Mouse (Mus musculus) thymus, postnatal 4 days (tissue): ENCODE measurements at regions not wholly inside any gene's neighbourhood (a gene's known extent, or its start where the extent isn't known, plus 50 kb on each side); places are given as distances from the start of the nearest gene placed in this dataset.

Source experiments
- DNase-seq: peaks from one replicate; pipeline ENCODE4 v3.0.0; 2021

DNA sequence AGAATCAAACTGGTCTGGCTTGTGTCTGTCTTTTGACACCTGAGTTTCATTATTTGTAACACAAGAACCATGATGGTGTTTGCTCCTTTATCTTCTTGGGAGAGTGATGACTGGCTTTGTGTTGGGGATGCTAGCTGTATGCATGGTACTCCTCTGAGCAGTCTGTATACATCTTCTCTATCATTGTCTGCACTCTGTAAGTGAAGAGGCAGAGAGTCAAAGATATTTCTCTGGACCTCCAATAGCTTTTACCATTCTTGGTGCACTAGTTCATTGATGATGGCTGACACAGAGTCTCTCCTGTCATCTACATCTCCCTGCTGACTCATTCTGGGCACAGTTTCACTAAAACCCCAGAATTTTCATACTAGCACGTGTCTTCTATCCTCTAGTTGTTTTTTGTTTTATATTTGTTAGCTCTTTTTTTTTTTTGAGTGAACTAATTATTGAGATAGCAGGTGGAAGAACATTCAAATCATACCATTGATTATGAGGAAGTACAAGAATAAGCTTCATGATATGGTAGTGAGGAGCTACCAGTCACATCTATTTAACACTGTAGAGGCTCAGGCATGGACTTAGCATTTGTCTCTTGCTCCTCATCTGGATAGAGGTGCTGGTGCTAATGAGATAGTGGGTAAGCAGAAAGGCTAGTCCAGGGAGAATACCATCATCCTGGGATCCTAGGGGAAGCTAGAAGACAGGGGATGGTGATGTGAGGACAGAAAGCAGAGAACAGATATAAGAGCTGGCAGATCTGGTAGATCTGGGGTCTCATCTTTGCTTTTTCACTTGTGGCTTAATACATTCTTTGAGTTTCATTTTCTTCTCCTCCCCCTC, 1402.9 kb upstream of the A1bg start:
- DNase-seq: no peak

DNA sequence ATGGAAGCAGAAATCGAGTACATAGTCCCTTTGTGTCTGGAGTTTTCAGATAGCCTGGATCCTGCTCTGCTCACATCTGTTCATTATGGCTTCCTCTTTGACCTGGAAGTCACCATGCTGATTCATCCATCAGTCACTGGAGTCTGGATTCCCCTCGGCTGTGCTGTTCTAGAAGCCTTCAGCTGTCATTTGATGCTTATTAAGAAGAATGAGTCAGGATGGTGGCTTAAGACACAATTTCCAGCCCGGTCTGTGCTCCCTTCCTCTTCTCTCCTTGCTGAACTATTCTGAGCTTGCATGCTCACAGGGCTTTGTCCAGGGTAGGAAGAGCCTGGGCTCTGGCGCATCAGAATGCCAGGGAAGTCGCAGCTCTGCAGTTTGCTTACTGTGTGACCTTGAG, 1398.2 kb upstream of the A1bg start:
- no peak for DNase-seq

DNA sequence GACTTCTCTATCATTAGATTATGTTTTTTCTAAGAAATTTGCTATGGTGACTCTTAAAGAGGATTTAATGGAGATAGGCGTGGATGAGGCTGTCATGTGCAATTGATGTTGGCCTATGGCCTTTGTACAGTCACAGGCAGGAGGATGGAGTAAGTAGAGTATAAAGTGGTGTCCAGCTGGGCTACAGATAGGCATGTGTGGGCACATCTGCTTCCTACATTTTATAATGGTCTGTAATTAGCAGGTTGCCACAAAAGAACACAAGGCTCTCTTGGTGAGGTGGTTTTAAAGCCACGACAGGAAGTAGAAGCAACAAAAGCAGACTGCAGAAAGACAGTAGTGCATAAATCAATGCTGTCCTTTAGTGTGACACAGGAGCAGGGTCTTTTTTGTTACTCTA, 1391.6 kb upstream of the A1bg start:
- no peak for DNase-seq

DNA sequence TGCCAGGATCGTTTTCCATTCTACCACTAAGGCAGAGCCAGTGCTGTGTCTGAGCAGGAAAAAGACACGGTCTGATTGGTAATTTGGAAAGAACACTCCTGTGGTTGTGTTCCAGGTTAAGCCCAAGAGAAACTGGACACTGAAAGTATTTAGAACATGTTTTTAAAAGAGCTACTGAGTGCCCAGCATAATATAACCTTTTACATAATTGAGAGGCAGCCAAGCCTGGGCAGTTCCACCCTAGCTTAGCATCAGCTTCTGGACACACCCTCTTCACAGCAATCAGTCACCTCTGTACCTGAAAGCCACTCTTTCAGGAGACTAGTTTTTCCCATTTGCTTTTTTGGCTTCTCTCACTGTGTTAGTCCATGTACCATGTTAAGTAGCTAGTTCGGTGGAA, 1379.4 kb upstream of the A1bg start:
- DNase-seq: no peak

DNA sequence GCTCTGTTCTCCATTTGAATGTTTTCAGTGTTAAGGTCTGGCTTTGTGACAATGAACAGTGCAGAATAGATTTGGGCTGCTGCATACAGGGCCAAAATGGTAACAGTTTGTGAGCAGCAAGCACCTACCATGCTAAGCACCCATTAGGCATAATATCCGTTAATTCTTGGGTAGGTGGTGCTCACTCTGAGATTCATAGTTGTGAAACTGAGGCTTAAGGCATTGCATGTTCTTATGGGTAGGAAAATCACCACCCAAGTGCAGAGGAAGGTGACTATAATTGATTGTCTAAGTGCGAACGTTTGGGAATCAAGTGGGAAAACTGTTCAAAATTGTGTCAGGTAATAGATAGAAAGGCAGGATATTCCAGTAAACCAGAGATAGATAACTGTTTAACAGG, 1378.8 kb upstream of the A1bg start:
- DNase-seq: no peak

DNA sequence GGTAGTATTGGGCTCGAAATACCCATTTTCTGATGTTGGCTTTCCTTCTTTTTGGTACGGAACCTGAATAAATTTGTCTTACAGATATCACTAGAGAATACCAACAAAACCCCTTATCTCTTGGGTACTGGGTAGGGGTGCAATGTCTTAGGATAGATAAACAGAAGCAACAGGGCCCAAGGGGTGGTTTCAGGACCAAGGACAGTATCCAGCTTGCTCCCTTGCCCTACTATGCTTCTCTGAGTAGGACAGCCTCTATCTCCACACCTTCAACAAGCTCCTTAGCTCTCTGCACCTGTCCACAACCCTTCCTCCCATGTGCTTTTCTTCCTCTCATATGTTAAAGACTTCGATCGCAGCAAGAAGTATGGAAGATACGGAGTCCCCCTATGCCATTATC, 1374.3 kb upstream of the A1bg start:
- no peak for DNase-seq

DNA sequence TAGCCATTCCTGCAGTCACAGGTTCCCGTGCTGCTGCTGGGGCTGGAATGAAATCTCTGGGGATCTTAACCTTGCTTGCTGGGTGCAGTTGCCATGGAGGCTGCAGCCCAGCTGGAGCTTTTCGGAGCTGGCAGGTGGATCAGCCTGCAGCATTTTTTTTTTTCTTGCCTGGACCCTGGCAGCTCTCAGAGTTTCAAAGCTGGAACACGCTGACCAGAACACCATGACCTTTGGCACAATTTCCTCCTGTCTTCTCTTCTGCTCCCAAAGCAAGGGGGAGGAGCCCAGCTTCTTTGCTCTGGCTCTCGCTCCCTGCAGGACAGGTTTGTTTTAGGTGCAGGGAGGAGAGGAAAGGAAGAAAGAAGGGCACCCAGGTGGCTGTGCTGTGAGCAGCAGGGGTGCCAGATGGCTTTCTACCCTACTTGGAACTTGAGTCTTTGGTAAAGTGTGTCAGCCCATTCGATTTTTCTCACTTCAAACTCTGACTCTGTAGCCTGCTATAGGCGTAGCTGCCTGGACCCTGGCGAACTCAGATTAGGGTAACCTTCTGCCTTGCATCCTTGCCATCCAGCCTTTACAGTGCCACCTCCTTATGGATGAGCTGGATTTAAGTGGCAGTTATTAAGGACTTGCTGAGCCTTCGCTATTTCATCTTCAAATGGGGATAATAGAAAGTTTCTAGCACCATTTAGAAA, 1372.6 kb upstream of the A1bg start:
- peak; percentile 17 for DNase-seq

DNA sequence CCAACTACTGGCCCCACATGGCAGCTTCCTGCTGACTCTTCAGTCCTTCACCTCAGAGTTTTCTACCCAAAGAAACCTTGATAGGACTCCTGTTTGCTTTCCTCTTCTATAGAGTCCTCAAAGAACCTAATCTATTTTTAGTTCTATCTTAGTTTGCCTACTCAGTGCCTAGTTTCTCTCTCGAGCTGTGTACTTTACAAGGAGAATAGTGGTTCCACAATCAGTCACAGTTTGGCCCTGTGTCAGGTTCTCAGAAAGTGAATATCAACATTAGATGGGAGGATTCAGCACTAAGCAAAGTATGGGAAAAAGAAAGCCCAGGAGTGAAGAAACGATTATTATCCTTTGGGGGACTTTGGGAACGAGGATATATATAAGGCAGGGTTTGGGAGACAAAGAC, 1372.0 kb upstream of the A1bg start:
- DNase-seq: no peak

DNA sequence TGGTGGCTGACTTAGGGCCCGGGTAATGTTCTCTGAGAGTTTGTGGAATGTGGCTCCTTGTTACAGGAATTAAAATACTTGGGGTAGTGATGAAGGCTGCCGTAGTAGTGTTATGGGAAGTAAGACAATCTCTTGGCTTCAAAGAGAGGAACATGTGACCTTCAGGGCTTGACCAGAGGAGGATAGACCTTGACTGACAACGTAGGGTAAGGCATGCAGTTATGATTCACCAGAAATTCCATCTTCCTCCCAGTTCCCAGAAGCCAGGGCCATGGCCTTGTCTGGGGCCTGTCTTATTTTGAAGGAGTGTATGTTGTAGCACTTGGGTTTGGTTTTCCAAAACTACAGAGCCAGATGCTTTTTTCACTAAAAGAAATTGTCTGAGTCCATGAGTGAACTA, 1370.1 kb upstream of the A1bg start:
- no peak for DNase-seq

DNA sequence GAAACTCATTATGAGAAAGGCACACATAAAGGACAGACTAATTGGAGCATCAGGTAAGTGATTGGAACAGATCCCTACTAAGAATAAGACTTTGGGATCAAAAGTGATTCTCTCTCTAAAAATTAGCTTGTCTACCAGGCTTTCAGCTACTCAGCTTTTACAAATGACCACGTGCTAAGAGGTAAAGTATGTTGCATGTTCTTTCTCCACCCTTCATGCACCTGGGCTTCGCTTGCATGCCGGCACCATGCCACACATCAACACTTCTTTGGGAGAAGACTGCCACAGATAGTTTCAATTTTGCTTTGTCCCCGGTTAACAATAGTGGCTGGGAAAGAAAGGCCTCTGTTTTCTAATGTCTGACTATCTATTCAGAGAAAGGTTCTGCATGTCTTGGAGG, 1367.9 kb upstream of the A1bg start:
- no peak for DNase-seq

DNA sequence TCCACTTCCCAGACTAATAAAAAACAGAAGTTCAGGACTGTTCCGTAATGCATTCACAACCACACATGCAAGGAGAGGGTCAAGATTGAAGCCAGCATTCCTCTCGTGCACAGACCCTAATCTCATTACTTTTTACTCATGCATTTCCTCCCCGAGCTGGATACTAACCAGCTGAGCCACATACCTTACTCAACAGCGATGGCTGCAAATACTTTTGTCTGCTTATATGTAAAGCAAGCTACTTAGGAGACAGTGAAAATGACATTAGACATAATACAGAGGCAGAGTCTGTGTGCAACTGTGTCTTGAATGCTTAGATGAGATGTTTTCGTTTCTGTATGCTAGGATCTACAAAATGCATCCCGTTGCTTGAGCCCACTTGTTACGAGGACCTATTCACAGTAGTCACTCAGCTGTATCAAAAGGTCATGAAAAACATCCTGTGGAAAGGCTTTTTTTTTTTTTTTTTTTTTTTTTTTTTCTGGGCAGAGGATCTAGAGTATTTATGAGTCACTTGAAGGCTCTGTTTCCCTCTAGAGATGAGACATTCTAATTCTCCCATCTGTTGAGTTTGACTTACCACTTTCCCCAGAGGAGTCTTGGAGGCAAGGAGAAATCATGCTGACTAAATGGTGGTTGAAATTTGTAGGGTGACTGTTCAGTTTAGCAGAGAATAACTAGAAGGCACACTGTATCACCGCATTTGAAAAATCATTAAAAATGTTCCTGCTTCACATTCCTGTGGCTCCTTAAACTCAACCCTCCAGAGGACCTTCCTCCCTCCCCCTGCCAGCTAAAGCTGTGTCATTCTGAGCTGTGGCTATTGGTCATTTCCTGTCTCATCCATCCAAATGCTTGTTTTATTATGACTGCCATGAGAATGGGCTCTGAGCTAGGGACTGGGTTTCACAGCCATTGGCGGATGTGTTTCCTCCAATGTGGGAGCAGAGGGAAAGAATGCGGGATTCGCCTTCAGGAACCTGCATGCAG, 1364.1 kb upstream of the A1bg start:
- no peak for DNase-seq

DNA sequence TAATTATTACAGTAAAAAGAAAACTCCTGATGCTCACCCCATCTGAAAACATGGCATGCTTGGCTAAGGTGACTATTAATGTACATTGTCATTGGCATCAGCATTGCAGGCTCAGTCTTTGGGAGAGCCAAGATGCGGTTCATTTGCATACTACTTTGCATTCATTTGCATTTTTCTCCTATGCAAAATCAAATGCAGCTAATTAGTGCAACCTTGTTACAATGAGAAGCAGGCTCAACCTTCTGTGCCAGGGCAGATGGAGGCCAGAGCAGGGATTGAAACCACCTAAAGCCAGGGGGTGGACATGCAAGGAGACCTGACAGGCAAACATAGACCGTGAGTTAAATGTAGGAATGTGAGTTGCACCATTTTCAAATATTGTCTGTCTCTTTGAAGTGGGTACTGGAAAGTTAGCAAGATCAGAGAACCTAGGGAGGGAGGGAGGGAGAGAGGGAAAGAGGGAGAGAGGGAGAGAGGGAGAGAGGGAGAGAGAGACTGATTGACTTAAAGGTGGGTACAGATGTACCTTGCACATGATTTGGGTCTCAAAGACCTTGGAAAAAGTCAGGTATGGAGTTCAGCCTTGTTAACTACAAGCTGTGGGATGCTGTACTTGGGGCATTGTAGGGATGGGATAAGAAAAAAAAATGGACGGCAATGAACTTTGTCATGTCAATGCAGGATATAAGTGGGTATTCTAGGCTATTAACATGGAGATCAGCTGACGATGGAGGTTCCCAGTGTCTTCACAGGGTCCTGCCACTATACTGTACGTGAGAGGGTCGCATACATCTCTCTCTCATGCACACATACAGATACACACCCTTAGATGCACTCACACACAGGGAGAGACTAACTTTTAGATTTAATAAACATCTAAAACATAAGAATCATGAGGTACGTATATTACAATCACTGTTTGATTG, 1362.1 kb upstream of the A1bg start:
- no peak for DNase-seq

DNA sequence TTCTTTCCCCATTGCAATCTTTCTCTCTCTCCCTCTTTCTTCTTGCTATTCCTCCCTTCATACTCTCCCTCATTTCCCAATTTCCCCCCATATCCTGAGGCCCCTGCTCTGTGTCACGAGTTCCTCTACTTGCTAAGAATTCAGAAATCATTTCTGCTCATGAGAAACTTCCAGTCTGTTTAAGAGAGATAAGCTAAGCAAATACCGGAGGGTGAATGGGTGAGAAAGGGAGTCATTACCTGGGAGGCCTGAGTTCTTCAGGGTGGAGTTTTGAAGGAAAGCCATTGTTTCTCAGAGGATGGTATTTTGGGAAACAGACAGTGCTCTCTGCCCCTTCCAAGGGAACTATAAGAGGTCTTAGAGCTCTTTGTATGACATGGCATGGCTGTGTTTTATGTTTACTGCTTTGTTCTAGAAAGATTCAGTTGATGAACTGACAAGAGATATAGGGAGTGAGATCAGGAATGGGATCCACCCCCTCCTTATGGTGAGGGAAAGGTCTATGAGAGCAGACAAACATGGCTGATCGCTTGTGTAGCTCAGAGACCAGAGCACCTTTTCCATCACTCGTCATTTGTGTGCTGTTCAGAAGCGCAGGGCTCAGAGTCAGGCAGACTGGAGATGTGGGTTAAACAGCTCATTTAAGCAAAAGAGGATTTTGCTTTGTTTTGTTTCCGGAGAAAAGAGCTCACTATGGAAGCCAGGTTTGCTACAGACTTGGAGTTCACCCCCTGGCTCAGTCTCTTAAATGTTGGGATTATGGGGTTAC, 1361.0 kb upstream of the A1bg start:
- DNase-seq: no peak

DNA sequence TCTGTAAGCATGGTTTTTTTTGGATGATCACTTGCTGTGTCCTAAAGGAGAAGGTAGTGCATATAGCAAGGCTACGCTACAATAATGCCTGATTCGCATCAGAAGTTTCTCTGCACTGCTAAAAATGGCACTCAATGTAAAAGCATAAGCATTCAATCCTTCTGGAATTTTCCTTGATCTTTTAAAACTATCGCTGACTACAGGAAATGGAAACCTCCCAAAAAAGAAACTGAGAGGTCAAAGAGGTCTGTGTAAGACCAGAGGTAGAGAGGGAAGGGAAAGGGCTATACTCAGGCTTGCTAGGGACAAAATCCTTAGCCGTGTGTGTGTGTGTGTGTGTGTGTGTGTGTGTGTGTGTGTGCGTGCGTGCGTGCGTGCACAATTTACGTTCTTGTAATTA, 1359.8 kb upstream of the A1bg start:
- no peak for DNase-seq

DNA sequence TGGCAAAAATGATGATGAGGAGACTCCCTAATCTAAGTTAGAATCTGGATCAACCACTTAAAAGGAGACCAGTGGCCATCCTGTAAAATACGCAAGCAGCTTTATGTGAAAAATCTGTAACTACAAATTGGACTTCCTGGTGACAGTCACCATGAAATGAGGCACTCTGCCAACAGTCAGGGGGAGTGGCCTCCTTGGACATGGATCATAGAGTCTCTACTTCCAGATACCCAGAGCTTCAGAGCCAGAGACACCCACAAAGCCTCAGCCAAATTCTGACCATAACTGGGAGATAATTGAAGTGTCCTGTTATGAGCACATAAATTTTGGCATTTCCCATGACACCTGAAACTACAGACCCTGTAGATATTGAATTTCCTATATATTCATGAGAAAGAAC, 1359.3 kb upstream of the A1bg start:
- no peak for DNase-seq

DNA sequence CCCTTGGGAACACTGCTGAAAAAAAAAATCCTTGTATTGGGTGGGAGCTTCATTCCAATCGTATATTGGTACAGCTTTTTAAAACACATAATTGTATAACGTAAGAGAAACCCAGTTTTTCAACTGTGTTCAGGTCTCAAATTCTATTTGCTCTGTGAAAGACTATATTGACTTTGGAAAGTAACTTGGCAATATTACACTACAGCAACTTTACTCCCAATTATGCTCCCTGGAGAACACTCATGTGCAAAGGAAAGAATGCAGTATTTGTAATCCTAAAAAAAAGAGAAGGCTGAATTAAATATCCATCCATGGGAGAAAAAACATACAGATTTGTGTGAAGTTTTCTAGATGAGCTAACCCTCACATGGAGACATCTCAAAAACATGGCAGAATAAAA, 1356.7 kb upstream of the A1bg start:
- DNase-seq: no peak

DNA sequence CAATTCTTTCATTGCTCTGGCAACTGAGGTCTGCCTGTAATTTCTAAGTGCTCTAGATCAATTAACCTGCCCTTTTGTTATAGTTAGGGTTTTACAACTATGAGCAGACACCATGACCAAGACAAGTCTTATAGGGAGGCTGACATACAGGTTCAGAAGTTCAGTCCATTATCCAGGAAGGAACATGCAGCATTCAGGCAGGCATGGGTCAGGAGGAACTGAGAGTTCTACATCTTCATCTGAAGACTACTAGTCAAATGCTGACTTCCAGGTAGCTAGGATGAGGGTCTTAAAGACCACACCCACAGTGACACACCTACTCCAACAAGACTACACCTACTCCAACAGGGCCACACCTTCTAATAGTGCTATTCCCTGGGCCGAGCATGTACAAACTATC, 1352.0 kb upstream of the A1bg start:
- DNase-seq: no peak

DNA sequence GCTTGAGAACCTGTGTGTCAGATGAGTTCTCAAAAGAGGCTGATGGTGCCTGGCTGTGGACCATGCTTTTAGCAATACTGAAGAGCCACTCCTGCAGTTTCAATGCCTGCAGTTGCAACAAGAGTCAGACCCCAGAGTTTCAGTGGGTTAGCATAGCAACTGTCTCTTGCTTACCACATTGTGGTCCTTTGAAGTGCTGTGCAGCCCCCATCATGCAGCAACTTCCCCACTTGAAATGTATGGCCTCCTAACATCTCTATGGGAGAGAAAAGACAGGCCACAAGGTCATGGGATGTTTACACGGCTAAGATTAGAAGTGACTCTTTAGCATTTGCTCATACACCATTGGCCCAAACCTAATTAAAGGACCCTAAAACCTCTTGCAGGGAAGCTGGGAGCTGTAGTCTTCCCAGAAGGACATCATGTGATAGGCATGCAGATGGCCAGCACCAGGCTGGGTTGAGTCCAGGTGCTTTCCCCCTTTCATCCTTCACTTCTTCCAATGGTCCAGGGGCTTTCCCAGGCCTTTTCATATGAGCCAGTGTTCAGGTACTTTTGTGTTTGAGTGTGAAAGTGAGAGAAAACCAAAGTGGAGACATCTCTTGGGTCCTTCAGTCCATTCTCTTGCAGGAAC, 1351.2 kb upstream of the A1bg start:
- DNase-seq: no peak

DNA sequence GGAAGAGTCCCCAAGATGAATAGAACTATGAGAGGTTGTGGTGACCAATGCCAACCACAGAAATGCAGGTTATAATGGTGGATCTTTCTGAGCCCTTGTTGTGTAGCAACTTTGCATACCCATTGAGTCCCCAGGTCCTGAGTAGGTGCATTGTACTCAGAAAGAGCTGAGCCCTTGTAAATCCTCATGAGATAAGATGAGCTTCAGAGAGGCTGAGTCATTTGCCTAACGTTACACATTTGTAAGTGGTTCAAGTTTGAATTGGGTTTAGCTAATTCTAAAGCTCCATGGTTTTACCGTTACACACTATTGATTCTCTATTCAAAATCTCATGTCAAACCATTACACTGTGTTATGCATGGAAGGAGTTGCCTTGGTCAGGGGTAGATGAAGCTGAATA, 1349.9 kb upstream of the A1bg start:
- DNase-seq: no peak

DNA sequence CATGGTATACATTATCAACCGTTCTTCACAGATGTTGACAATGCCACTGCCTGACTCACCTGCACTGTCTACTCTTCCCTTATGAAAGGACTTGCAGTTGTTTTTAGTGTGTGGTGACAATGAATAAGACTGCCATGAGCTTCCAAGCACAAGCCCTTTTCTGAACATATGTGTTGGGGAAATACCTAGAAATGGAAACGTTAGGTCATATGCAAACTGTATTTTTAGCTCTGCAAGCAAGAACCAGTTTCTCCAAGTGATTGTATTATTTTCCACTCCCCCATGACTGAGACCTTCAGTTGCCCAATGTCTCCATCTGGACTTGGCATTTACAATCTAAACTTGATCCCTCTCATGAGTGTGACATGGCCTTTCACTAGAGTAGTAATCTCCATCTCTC, 1348.6 kb upstream of the A1bg start:
- no peak for DNase-seq

DNA sequence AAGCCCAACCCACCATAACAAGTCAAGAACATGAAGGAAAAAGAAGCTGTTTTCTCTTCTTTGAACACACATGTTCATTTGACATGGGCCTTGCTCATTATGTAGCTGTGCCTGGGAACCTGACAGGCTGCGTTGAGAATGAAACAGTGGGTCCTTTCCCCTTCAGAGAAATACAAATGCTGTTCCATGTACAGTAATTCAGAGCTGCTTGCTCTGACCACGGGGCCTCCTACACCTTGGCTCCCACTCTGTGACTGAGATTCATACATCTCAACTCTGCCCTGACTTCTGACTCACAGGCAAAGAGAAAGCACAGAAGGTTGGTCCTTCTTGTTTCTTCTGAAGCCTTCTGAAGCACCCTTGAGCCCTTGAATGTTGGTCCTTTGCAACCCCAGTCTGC, 1345.4 kb upstream of the A1bg start:
- no peak for DNase-seq
